In the genomic region with DNA sequence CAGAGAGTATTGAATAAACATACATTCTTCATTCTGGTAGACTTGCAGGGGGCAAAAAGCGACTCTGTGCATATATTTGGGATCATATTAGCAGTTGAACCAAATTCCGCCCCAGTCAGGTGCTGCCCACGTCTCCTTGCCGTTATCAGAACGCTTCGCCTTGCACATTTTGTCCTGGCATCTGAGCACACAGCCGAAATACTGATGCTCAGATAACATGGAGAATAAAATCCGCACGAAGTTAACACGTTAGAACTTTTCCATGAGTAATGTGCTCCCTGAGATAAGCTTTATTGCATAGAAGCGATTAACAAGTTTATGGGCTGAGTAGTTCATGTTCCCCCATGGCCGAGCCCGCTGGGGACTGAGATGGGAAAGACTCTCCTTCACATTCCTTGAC, we compare ENCODE assay signal across 19 mouse cellular contexts.
DNase-seq lines count a peak whose midpoint lies in the region; ATAC-seq and TF ChIP-seq lines count a peak whose summit lies in the region.
"Had no signal": no experiment of that assay in that cellular context is flagged by ENCODE, and none has a peak within 500 bp of the region (broad histone marks: within the 10 kb centered on the region; RNA-seq: fewer than 3 reads in every experiment).

No protein-coding gene starts in this region.

- WGBS in intestine, postnatal 0 days = 48% methylated on average over 13 of the region's 13 CpGs
- 57% methylated on average over 13 of the region's 13 CpGs for WGBS in intestine, embryonic 15.5 days
- WGBS in liver, embryonic 16.5 days (ENCODE audit: insufficient replicate concordance) = 55% methylated on average over 13 of the region's 13 CpGs

- no peak overlapping the region for H3K27ac ChIP-seq in intestine, postnatal 0 days (ENCODE audit: low read depth, low read length)
- H3K27ac ChIP-seq in intestine, embryonic 15.5 days = no peak overlapping the region
- H3K27ac ChIP-seq in liver, embryonic 16.5 days (ENCODE audit: low read length) = no peak overlapping the region
- H3K27ac ChIP-seq: embryonic facial prominence, embryonic 13.5 days; forebrain, embryonic 12.5 days; hindbrain, embryonic 15.5 days had no signal

- no peaks in the 10 kb centered on the region for H3K4me1 ChIP-seq in intestine, postnatal 0 days (replicated peaks; ENCODE audit: control insufficient read depth, insufficient read depth, low read length)
- no peaks in the 10 kb centered on the region for H3K4me1 ChIP-seq in intestine, embryonic 15.5 days (replicated peaks)
- H3K4me1 ChIP-seq in liver, embryonic 16.5 days (ENCODE audit: control insufficient read depth, low read depth, low read length) = no peaks in the 10 kb centered on the region
- H3K4me1 ChIP-seq: hindbrain, embryonic 15.5 days had no signal

- no peak overlapping the region for H3K4me3 ChIP-seq in intestine, postnatal 0 days (ENCODE audit: low read depth, low read length)
- no peak overlapping the region for H3K4me3 ChIP-seq in intestine, embryonic 15.5 days (replicated peaks)
- no peak overlapping the region for H3K4me3 ChIP-seq in liver, embryonic 16.5 days (ENCODE audit: low read depth, low read length)
- H3K4me3 ChIP-seq: embryonic facial prominence, embryonic 13.5 days; forebrain, embryonic 12.5 days; heart, embryonic 12.5 days; hindbrain, embryonic 15.5 days had no signal

- DNase-seq in testis, postnatal 14 days (ENCODE audit: low spot score) = peak; percentile 26
- no peak for DNase-seq in testis, postnatal 10 days (ENCODE audit: low spot score)
- no peak for DNase-seq in layer of hippocampus, adult 8-10 months (ENCODE audit: low spot score in 2 of 2)
- no peak for DNase-seq in spleen, postnatal 4 days (ENCODE audit: low spot score in 2 of 2)
- DNase-seq: adrenal gland, postnatal 10 days; cerebellum, adult 11-12 months; cerebellum, adult 9-10 months; cerebellum, postnatal 25 days; forebrain, postnatal 0 days; gastrocnemius, postnatal 14 days; heart, postnatal 36 days had no signal

- no peak for TF ChIP-seq CTCF in intestine, postnatal 0 days (IDR thresholded peaks at IDR 0.05; ENCODE audit: low read depth)

- ATAC-seq in intestine, postnatal 0 days = 0 out of 2 replicates have a peak, but pooled peaks have one; percentile 25
- no peak for ATAC-seq in intestine, embryonic 15.5 days
- ATAC-seq in liver, embryonic 16.5 days (ENCODE audit: low read depth) = peak; percentile 65
- ATAC-seq: forebrain, postnatal 0 days had no signal

- H3K36me3 ChIP-seq in intestine, postnatal 0 days (ENCODE audit: control insufficient read depth, insufficient read depth) = no peaks in the 10 kb centered on the region
- H3K36me3 ChIP-seq in intestine, embryonic 15.5 days = no peaks in the 10 kb centered on the region
- no peaks in the 10 kb centered on the region for H3K36me3 ChIP-seq in liver, embryonic 16.5 days (ENCODE audit: control insufficient read depth, insufficient read depth)
- H3K36me3 ChIP-seq: embryonic facial prominence, embryonic 13.5 days; forebrain, embryonic 12.5 days; heart, embryonic 12.5 days; hindbrain, embryonic 15.5 days had no signal

- no peak overlapping the region for H3K4me2 ChIP-seq in intestine, postnatal 0 days (replicated peaks; ENCODE audit: low read depth)
- no peak overlapping the region for H3K4me2 ChIP-seq in intestine, embryonic 15.5 days (replicated peaks)
- no peak overlapping the region for H3K4me2 ChIP-seq in liver, embryonic 16.5 days (ENCODE audit: low read depth, low read length)
- H3K4me2 ChIP-seq: embryonic facial prominence, embryonic 13.5 days; forebrain, embryonic 12.5 days; heart, embryonic 12.5 days; hindbrain, embryonic 15.5 days had no signal

- H3K9ac ChIP-seq in intestine, postnatal 0 days (ENCODE audit: low read depth, low read length) = no peak overlapping the region
- no peak overlapping the region for H3K9ac ChIP-seq in intestine, embryonic 15.5 days
- no peak overlapping the region for H3K9ac ChIP-seq in liver, embryonic 16.5 days (ENCODE audit: low read depth, low read length)
- H3K9ac ChIP-seq: embryonic facial prominence, embryonic 13.5 days; forebrain, embryonic 12.5 days; forebrain, postnatal 0 days; heart, embryonic 12.5 days; hindbrain, embryonic 15.5 days had no signal

- 0 out of 2 replicates have a peak, but pooled peaks cover 3% of the 10 kb centered on the region for H3K27me3 ChIP-seq in intestine, postnatal 0 days (replicated peaks; ENCODE audit: control insufficient read depth, insufficient read depth, low read length)
- H3K27me3 ChIP-seq in intestine, embryonic 15.5 days (replicated peaks) = no peaks in the 10 kb centered on the region
- no peaks in the 10 kb centered on the region for H3K27me3 ChIP-seq in liver, embryonic 16.5 days (ENCODE audit: control insufficient read depth, insufficient read depth, low read depth, low read length)
- H3K27me3 ChIP-seq: CH12.LX; embryonic facial prominence, embryonic 13.5 days; forebrain, embryonic 12.5 days; heart, embryonic 12.5 days; hindbrain, embryonic 15.5 days had no signal

- no peaks in the 10 kb centered on the region for H3K9me3 ChIP-seq in intestine, postnatal 0 days (ENCODE audit: control insufficient read depth)
- H3K9me3 ChIP-seq in intestine, embryonic 15.5 days = no peaks in the 10 kb centered on the region
- no peaks in the 10 kb centered on the region for H3K9me3 ChIP-seq in liver, embryonic 16.5 days (replicated peaks; ENCODE audit: control insufficient read depth, low read length)
- H3K9me3 ChIP-seq: embryonic facial prominence, embryonic 13.5 days; forebrain, embryonic 12.5 days; heart, embryonic 12.5 days; hindbrain, embryonic 15.5 days had no signal
